Mouse (Mus musculus) limb, embryonic 14.5 days (tissue): ENCODE data around the gene Pyroxd1. TPM values are rescaled to one million over a fixed set of nuclear protein-coding genes. Genes with fewer than 3 reads are reported as not detected.
A peak's percentile ranks its signal among the peaks of the same experiment; 100 is the strongest.

Experiments
- ATAC-seq: fragments of 200-750 bp; cut with Nextera tagmentation; 2 replicates; pipeline ENCODE4 v1.8.0; 2017; ENCODE audit warnings: low read depth, moderate number of reproducible peaks, moderate TSS enrichment; ENCODE audit not compliant: low FRiP score
- DNase-seq: peaks from one replicate; pipeline ENCODE4 v3.0.0-alpha.2; 2015; ENCODE audit warnings: low spot score
- H3K27ac ChIP-seq: fragments of 300-500 bp; sonication (generic); replicated peaks from 2 replicates; pipeline ENCODE4 v1.5.1; 2014; ENCODE audit warnings: low read depth, mild to moderate bottlenecking, low read length, moderate library complexity, mixed read lengths
- H3K27me3 ChIP-seq: fragments of 300-500 bp; sonication (generic); 2 replicates; pipeline ENCODE4 v1.6.1; 2014; ENCODE audit warnings: low read length, mixed read lengths; ENCODE audit not compliant: control insufficient read depth, insufficient read depth
- H3K36me3 ChIP-seq: fragments of 300-500 bp; sonication (generic); 2 replicates; pipeline ENCODE4 v1.6.1; 2014; ENCODE audit warnings: mild to moderate bottlenecking, low read length, moderate library complexity, mixed read lengths; ENCODE audit not compliant: control insufficient read depth, insufficient read depth
- H3K4me1 ChIP-seq: fragments of 300-500 bp; sonication (generic); 2 replicates; pipeline ENCODE4 v1.6.1; 2014; ENCODE audit warnings: antibody characterized with exemption, low read length, mixed read lengths; ENCODE audit not compliant: control insufficient read depth, insufficient read depth
- H3K4me2 ChIP-seq: fragments of 300-500 bp; sonication (generic); replicated peaks from 2 replicates; pipeline ENCODE4 v1.6.1; 2014; ENCODE audit warnings: low read depth, mild to moderate bottlenecking, low read length, moderate library complexity; ENCODE audit not compliant: severe bottlenecking
- H3K4me3 ChIP-seq: fragments of 300-500 bp; sonication (generic); replicated peaks from 2 replicates; pipeline ENCODE4 v1.5.1; 2014; ENCODE audit warnings: low read length
- H3K9ac ChIP-seq: fragments of 300-500 bp; sonication (generic); 2 replicates; pipeline ENCODE4 v1.6.1; 2014; ENCODE audit warnings: mild to moderate bottlenecking, low read depth, low read length, moderate library complexity; ENCODE audit not compliant: severe bottlenecking
- H3K9me3 ChIP-seq: fragments of 300-500 bp; sonication (generic); 2 replicates; pipeline ENCODE4 v1.6.1; 2016; ENCODE audit warnings: low read length; ENCODE audit not compliant: control insufficient read depth
- POLR2A ChIP-seq: fragments of 200-500 bp; IDR thresholded peaks from 2 replicates; pipeline ENCODE4 v1.8.0; 2012; ENCODE audit warnings: inconsistent platforms, mild to moderate bottlenecking, moderate library complexity, borderline replicate concordance; ENCODE audit not compliant: insufficient read depth, insufficient read length; ENCODE audit errors: extremely low read depth
- WGBS: fragments of 180-500 bp; shearing (Covaris S2); extraction: QIAGEN DNeasy Blood & Tissue Kit; methylation state at CpG from one replicate; pipeline ENCODE4 v1.1.7; 2014; 5-methylcytosine and 5-hydroxymethylcytosine counted together
- polyA plus RNA-seq, 2 experiments: library from polyadenylated mRNA; depleted of rRNA in 1 of 2; stranded (reverse) in 1 of 2; unstranded in 1 of 2; fragments of >200 nt; fragmentation: Nextera tagmentation in 1 of 2; extraction: Ambion mirVana in 1 of 2; gene quantifications; 2 replicates each; pipeline versions ENCODE4 v1.2.1 to v1.2.3; 2012 to 2014

Gene Pyroxd1
- polyA plus RNA-seq, 2 experiments = 9.7 to 15.1 TPM

GRCm38 (mm10) chr6:142386285-142387010 is 41.0 kb downstream of the Pyroxd1 start:
- ATAC-seq (peak; percentile 60), DNase-seq (no peak)
- H3K4me2 ChIP-seq = peak overlapping the region; percentile 72
- no peak overlapping the region for H3K27ac ChIP-seq
- no peaks in the 10 kb centered on the region for H3K9me3 ChIP-seq
- H3K9ac ChIP-seq = peak overlapping the region; percentile 60
- H3K36me3 ChIP-seq = 0 out of 2 replicates have a peak, but pooled peaks cover 5% of the 10 kb centered on the region
- peak overlapping the region; percentile 98 for H3K4me3 ChIP-seq
- TF ChIP-seq POLR2A = no peak
- peaks cover 17% of the 10 kb centered on the region for H3K4me1 ChIP-seq
- WGBS = 6% methylated on average over 31 of the region's 31 CpGs
- H3K27me3 ChIP-seq = no peaks in the 10 kb centered on the region

GRCm38 (mm10) chr6:142387011-142387754 is 41.7 kb downstream of the Pyroxd1 start, which contains the start of the genes Recql and Golt1b:
Gene Recql (minus strand): TSS chr6:142387087.
Gene Golt1b (plus strand): TSS chr6:142387221.
- peak; percentile 100 for ATAC-seq
- DNase-seq = peak; percentile 95
- peaks cover 17% of the 10 kb centered on the region for H3K4me1 ChIP-seq
- no peaks in the 10 kb centered on the region for H3K27me3 ChIP-seq
- H3K9ac ChIP-seq = peak within 1 kb of the TSS; percentile 94
- 0 out of 2 replicates have a peak, but pooled peaks have one; percentile 43 for TF ChIP-seq POLR2A
- peak within 1 kb of the TSS; percentile 98 for H3K4me3 ChIP-seq
- no peaks in the 10 kb centered on the region for H3K9me3 ChIP-seq
- peak within 1 kb of the TSS; percentile 72 for H3K4me2 ChIP-seq
- H3K27ac ChIP-seq = peak within 1 kb of the TSS; percentile 71
- 0 out of 2 replicates have a peak, but pooled peaks cover 5% of the 10 kb centered on the region for H3K36me3 ChIP-seq
- WGBS = under 1% methylated on average over 69 of the region's 87 CpGs

GRCm38 (mm10) chr6:142387755-142388271 is 42.4 kb downstream of the Pyroxd1 start:
- Histone ChIP-seq H3K4me3 (peak overlapping the region; percentile 98), H3K4me2 (peak overlapping the region; percentile 68), H3K9ac (peak overlapping the region; percentile 94), H3K27me3 (no peaks in the 10 kb centered on the region), H3K9me3 (no peaks in the 10 kb centered on the region), H3K36me3 (peaks cover 5% of the 10 kb centered on the region; the same call in 1 of the 2 replicates), H3K27ac (peak overlapping the region; percentile 71; the same call in 1 of the 2 replicates), H3K4me1 (peaks cover 17% of the 10 kb centered on the region)
- TF ChIP-seq POLR2A = no peak
- 20% methylated on average over 8 of the region's 8 CpGs for WGBS
- no peak for DNase-seq
- ATAC-seq = no peak

GRCm38 (mm10) chr6:142389101-142389500 is 43.6 kb downstream of the Pyroxd1 start:
- Histone ChIP-seq H3K4me2 (peak overlapping the region; percentile 68; the same call in 1 of the 2 replicates), H3K4me1 (peaks cover 17% of the 10 kb centered on the region), H3K27me3 (no peaks in the 10 kb centered on the region), H3K27ac (no peak overlapping the region), H3K9me3 (no peaks in the 10 kb centered on the region), H3K9ac (no peak overlapping the region), H3K4me3 (no peak overlapping the region), H3K36me3 (peaks cover 12% of the 10 kb centered on the region)
- ATAC-seq = no peak
- 89% methylated on average over 2 of the region's 2 CpGs for WGBS
- no peak for DNase-seq
- no peak for TF ChIP-seq POLR2A

- Histone ChIP-seq H3K4me1 (peaks cover 13% of the 10 kb centered on the region), H3K4me2 (no peak overlapping the region), H3K27ac (no peak overlapping the region), H3K36me3 (peaks cover 28% of the 10 kb centered on the region), H3K4me3 (no peak overlapping the region), H3K9me3 (no peaks in the 10 kb centered on the region), H3K27me3 (no peaks in the 10 kb centered on the region), H3K9ac (no peak overlapping the region)
- DNase-seq = no peak
- WGBS = 72% methylated on average over 5 of the region's 5 CpGs
- no peak for ATAC-seq
- no peak for TF ChIP-seq POLR2A
These were observed 46.9 kb downstream of the Pyroxd1 start for GRCm38 (mm10) chr6:142392312-142392711.
